Mouse (Mus musculus) CH12.LX (cell line): ENCODE data around the gene Cbfa2t2. TPM values are rescaled to one million over a fixed set of nuclear protein-coding genes. Genes with fewer than 3 reads are reported as not detected.

Experiments used
- DNase-seq: peaks from one replicate; pipeline ENCODE4 v3.0.0-alpha.2; 2013; ENCODE audit errors: extremely low read depth
- H3K27ac ChIP-seq: 2 replicates; pipeline ENCODE4 v1.5.1; 2012; ENCODE audit warnings: low read depth, mild to moderate bottlenecking, control low read depth, moderate library complexity; ENCODE audit not compliant: insufficient read depth
- H3K27me3 ChIP-seq: replicated peaks from 2 replicates; pipeline ENCODE3; 2012; ENCODE audit warnings: inconsistent platforms
- H3K36me3 ChIP-seq, 2 experiments: replicated peaks in 1 of 2; 2 replicates each; pipeline versions ENCODE3 to v1.6.1; 2012; ENCODE audit warnings: inconsistent platforms in 1 of 2, low read length in 1 of 2, mild to moderate bottlenecking in 1 of 2, mixed read lengths in 1 of 2, moderate library complexity in 1 of 2; ENCODE audit not compliant: control insufficient read depth in 1 of 2, insufficient read depth in 1 of 2
- H3K4me1 ChIP-seq, 2 experiments: 2 replicates each; pipeline ENCODE4 v1.6.1; 2012; ENCODE audit warnings: inconsistent platforms in 1 of 2, moderate library complexity in 1 of 2; ENCODE audit not compliant: insufficient read depth in 2 of 2, control insufficient read depth in 1 of 2
- H3K4me2 ChIP-seq: 2 replicates; pipeline ENCODE4 v1.6.1; 2012; ENCODE audit warnings: low read depth, mild to moderate bottlenecking, control low read depth; ENCODE audit not compliant: poor library complexity, insufficient read depth, severe bottlenecking
- H3K4me3 ChIP-seq, 3 experiments: fragments of 150-350 bp in 1 of 3; sonication (generic) in 1 of 3; replicated peaks in 1 of 3; 2 replicates each; pipeline versions ENCODE3 to v1.5.1; 2011 to 2012; ENCODE audit warnings: low read depth in 2 of 3, low read length in 2 of 3, mild to moderate bottlenecking in 2 of 3, moderate library complexity in 2 of 3, control low read depth in 1 of 3, improper control_type of control experiment in 1 of 3, inconsistent platforms in 1 of 3, mixed read lengths in 1 of 3; ENCODE audit not compliant: poor library complexity in 1 of 3
- H3K79me2 ChIP-seq: replicated peaks from 2 replicates; pipeline ENCODE4 v1.6.1; 2012; ENCODE audit warnings: mild to moderate bottlenecking, moderate library complexity; ENCODE audit not compliant: control insufficient read depth, poor library complexity, insufficient read depth, severe bottlenecking; ENCODE audit errors: extremely low read depth
- H3K9ac ChIP-seq: 2 replicates; pipeline ENCODE4 v1.6.1; 2012; ENCODE audit warnings: low read depth, mild to moderate bottlenecking, control low read depth, moderate library complexity; ENCODE audit not compliant: insufficient read depth
- H3K9me3 ChIP-seq: replicated peaks from 2 replicates; pipeline ENCODE3; 2012; ENCODE audit warnings: low read length, inconsistent platforms, mixed read lengths
- BHLHE40 ChIP-seq: IDR thresholded peaks from 2 replicates; pipeline ENCODE4 v1.6.1; 2011; ENCODE audit warnings: mild to moderate bottlenecking, low read depth, low read length, improper control_type of control experiment
- CHD1 ChIP-seq: IDR thresholded peaks from 2 replicates; pipeline ENCODE4 v1.6.1; 2012; ENCODE audit warnings: low read depth, low read length, improper control_type of control experiment, inconsistent platforms
- E2F4 ChIP-seq: IDR thresholded peaks from 2 replicates; pipeline ENCODE4 v1.6.1; 2011; ENCODE audit warnings: low read depth, low read length, improper control_type of control experiment; ENCODE audit not compliant: insufficient replicate concordance
- ELF1 ChIP-seq: IDR thresholded peaks from 2 replicates; pipeline ENCODE4 v1.6.1; 2014; ENCODE audit warnings: low read depth, mild to moderate bottlenecking, inconsistent platforms, low read length, improper control_type of control experiment
- EP300 ChIP-seq: IDR thresholded peaks from 2 replicates; pipeline ENCODE4 v1.6.1; 2011; ENCODE audit warnings: low read length, improper control_type of control experiment
- ETS1 ChIP-seq: conservative IDR thresholded peaks from 2 replicates; pipeline ENCODE4 v1.6.1; 2012; ENCODE audit warnings: low read depth, mild to moderate bottlenecking, inconsistent platforms, low read length, improper control_type of control experiment, moderate library complexity
- HCFC1 ChIP-seq: IDR thresholded peaks from 2 replicates; pipeline ENCODE4 v1.6.1; 2012; ENCODE audit warnings: low read depth, mild to moderate bottlenecking, inconsistent platforms, low read length, improper control_type of control experiment
- IRF4 ChIP-seq: IDR thresholded peaks from 2 replicates; pipeline ENCODE4 v1.6.1; 2014; ENCODE audit warnings: low read depth, mild to moderate bottlenecking, inconsistent platforms, low read length, improper control_type of control experiment
- JUND ChIP-seq: conservative IDR thresholded peaks from 2 replicates; pipeline ENCODE4 v1.6.1; 2011; ENCODE audit warnings: low read depth, low read length, improper control_type of control experiment
- MAZ ChIP-seq: IDR thresholded peaks from 2 replicates; pipeline ENCODE4 v1.6.1; 2012; ENCODE audit warnings: low read depth, mild to moderate bottlenecking, inconsistent platforms, low read length, improper control_type of control experiment, moderate library complexity
- MEF2A ChIP-seq: IDR thresholded peaks from 2 replicates; pipeline ENCODE4 v1.6.1; 2014; ENCODE audit warnings: low read depth, mild to moderate bottlenecking, inconsistent platforms, low read length, improper control_type of control experiment, borderline replicate concordance
- MYC ChIP-seq: IDR thresholded peaks from 2 replicates; pipeline ENCODE4 v1.6.1; 2011; ENCODE audit warnings: low read depth, mild to moderate bottlenecking, improper control_type of control experiment, low read length
- NELFE ChIP-seq: IDR thresholded peaks from 2 replicates; pipeline ENCODE4 v1.6.1; 2011; ENCODE audit warnings: low read depth, low read length, improper control_type of control experiment
- NRF1 ChIP-seq: IDR thresholded peaks from 2 replicates; pipeline ENCODE4 v1.6.1; 2014; ENCODE audit warnings: low read depth, mild to moderate bottlenecking, inconsistent platforms, low read length, improper control_type of control experiment, moderate library complexity
- PAX5 ChIP-seq: IDR thresholded peaks from 2 replicates; pipeline ENCODE4 v1.6.1; 2012; ENCODE audit warnings: low read length, inconsistent platforms, mixed read lengths
- POLR2A ChIP-seq: IDR thresholded peaks from 2 replicates; pipeline ENCODE4 v1.6.1; 2011; ENCODE audit warnings: low read depth, mild to moderate bottlenecking, improper control_type of control experiment, low read length
- POLR2AphosphoS2 ChIP-seq: IDR thresholded peaks from 2 replicates; pipeline ENCODE4 v1.6.1; 2011; ENCODE audit warnings: low read depth, low read length, improper control_type of control experiment
- RAD21 ChIP-seq: IDR thresholded peaks from 2 replicates; pipeline ENCODE4 v1.6.1; 2011; ENCODE audit warnings: low read depth, mild to moderate bottlenecking, low read length, improper control_type of control experiment, moderate library complexity
- TBP ChIP-seq: conservative IDR thresholded peaks from 2 replicates; pipeline ENCODE4 v1.6.1; 2011; ENCODE audit warnings: low read depth, low read length, improper control_type of control experiment
- USF2 ChIP-seq: conservative IDR thresholded peaks from 2 replicates; pipeline ENCODE4 v1.6.1; 2011; ENCODE audit warnings: low read depth, low read length, improper control_type of control experiment
- ZNF384 ChIP-seq: IDR thresholded peaks from 2 replicates; pipeline ENCODE4 v1.6.1; 2012; ENCODE audit warnings: low read depth, low read length, improper control_type of control experiment, inconsistent platforms
- dilution Hi-C: fragments of 300-500 bp; cut with MboI; formaldehyde crosslinking; loops from 2 replicates; pipeline ENCODE4 v1.14.3; 2020; ENCODE audit warnings: low sequenced_read_pairs; ENCODE audit not compliant: extremely low pct_unique_long_range_greater_than_20kb, extremely low pct_ligation_motif_present
- in situ Hi-C: fragments of 300-500 bp; cut with MboI; formaldehyde crosslinking; loops from 3 replicates; pipeline ENCODE4 v1.14.3; 2019; ENCODE audit warnings: low sequenced_read_pairs, low pct_ligation_motif_present, low pct_unique_long_range_greater_than_20kb, mixed read lengths
- polyA plus RNA-seq: library from polyadenylated mRNA; unstranded; fragments of >175 nt; gene quantifications from 2 replicates; pipeline ENCODE4 v1.2.1, GENCODE M21; 2012; ENCODE audit warnings: low read depth; ENCODE audit not compliant: insufficient read length
- total RNA-seq, 2 experiments: library from RNA; depleted of rRNA; stranded (reverse); fragments of 300-350 nt in 1 of 2; fragments of >200 nt in 1 of 2; gene quantifications; 2 replicates each; pipeline ENCODE4 v1.2.3; 2012 to 2014

Gene Cbfa2t2
- total and polyA plus RNA-seq, 3 experiments = 6.0 to 12.6 (median 7.0) TPM

DNA sequence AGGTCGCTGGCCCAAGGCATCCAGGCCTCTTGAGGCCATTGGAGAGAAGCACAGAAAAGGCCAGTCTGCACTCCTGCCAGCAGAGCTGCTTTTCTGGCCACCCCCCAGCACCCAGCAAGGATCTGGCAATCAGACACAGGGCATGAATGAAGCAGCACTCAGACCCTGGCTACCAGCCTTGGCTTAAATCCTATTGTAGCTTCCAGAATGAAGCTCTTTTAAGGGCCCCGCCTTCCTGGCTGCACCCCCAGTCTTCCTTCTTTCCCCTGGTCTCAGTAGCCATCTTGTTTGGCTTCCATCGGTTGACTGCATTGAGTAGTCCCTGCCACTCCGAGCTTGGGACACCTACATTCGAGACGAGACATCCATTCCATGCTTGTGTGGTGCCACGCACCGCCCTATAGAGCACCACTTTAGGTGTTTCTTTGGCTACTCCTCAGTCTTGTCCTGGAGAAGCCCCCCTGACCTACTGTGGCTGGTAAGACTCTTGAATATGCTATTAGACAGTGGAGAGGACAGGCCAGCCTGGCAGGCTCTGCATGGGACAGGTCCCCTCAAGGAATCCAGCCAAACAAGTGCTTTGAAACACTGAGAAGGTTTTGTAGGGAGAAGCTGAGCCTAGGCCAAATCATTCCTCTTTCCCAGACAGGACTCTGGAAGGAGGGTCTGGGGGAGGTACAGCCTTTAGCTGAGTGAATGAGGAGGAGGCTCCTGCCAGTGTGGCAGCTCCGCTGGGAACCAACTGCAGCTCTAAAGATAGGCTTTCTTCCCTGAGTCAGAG is 107.5 kb downstream of the Cbfa2t2 start:
- Histone ChIP-seq H3K9me3 (no peaks in the 10 kb centered on the region), H3K4me1 (peaks cover 2 to 22% of the 10 kb centered on the region in 2 experiments), H3K4me3 (no peak overlapping the region), H3K36me3 (peaks cover 4 to 70% of the 10 kb centered on the region in 2 experiments), H3K27me3 (no peaks in the 10 kb centered on the region), H3K79me2 (no peaks in the 10 kb centered on the region), H3K27ac (no peak overlapping the region), H3K9ac (no peak overlapping the region), H3K4me2 (no peak overlapping the region)
- DNase-seq = no peak
- in situ Hi-C loops (no loop called here), dilution Hi-C loops (no loop called here)
- TF ChIP-seq MEF2A (no peak), MYC (no peak), JUND (no peak), NELFE (no peak), HCFC1 (no peak), E2F4 (no peak), ZNF384 (no peak), BHLHE40 (no peak), MAZ (no peak), PAX5 (no peak), TBP (no peak), IRF4 (no peak), RAD21 (no peak), ETS1 (no peak), CHD1 (no peak), EP300 (no peak), POLR2A (no peak), ELF1 (no peak), NRF1 (no peak), USF2 (no peak)

DNA sequence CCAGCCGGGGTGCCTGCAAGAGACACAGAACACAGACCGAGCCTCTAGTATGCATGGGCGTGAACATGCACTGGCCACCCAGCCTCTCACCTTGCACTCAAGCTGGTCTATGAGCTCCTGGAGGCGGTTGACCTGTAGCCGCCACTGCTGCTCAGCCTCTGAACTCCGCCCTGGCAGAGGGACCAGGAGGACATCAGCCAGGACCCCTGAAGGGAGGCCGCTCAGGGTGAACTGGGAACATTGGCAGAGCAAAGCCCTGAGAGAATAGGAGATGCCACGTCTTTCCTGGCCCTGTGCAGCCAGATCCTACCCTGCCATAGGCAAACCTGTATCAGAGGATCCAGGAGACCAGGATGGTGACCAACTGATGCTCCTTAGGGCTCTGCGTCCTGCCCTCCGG is 110.4 kb downstream of the Cbfa2t2 start, which contains the start of gene 1700003F12Rik:
TSS of gene 1700003F12Rik (plus strand) at position 375 of the 400 bp plus-strand sequence.
- DNase-seq = no peak
- H3K9me3 ChIP-seq = no peaks in the 10 kb centered on the region
- no peaks in the 10 kb centered on the region for H3K27me3 ChIP-seq
- in situ Hi-C loops = loop anchor here (5.0 kb wide), 1 partner anchor 134 kb away; no protein-coding TSS in a partner anchor
- H3K27ac ChIP-seq = no peak within 1 kb of the TSS
- no peak within 1 kb of the TSS for H3K4me2 ChIP-seq
- no peak for TF ChIP-seq POLR2AphosphoS2
- TF ChIP-seq, all 38 proteins: peak for 0
- peaks cover 4 to 71% of the 10 kb centered on the region in 2 experiments for H3K36me3 ChIP-seq
- H3K4me1 ChIP-seq = peaks cover 9 to 27% of the 10 kb centered on the region in 2 experiments
- dilution Hi-C loops = no loop called here
- no peak within 1 kb of the TSS for H3K9ac ChIP-seq
- H3K4me3 ChIP-seq = no peak within 1 kb of the TSS
- H3K79me2 ChIP-seq = no peaks in the 10 kb centered on the region
